Mouse (Mus musculus) hindbrain, postnatal 0 days (tissue): ENCODE measurements around the gene Timm13. TPM values are rescaled to one million over a fixed set of nuclear protein-coding genes. Genes with fewer than 3 reads are reported as not detected.

Source experiments
- ATAC-seq: fragments of 200-750 bp; cut with Nextera tagmentation; 2 replicates; pipeline ENCODE4 v1.8.0; 2017; ENCODE audit warnings: mild to moderate bottlenecking, moderate TSS enrichment, moderate library complexity
- DNase-seq: peaks from one replicate; pipeline ENCODE4 v3.0.0-alpha.2; 2015; ENCODE audit warnings: low spot score
- H3K27ac ChIP-seq: fragments of 300-500 bp; sonication (generic); 2 replicates; pipeline ENCODE4 v1.5.1; 2014; ENCODE audit warnings: mild to moderate bottlenecking
- H3K27me3 ChIP-seq: fragments of 300-500 bp; sonication (generic); 2 replicates; pipeline ENCODE4 v1.6.1; 2014; ENCODE audit warnings: low read length, mixed read lengths; ENCODE audit not compliant: insufficient read depth
- H3K36me3 ChIP-seq: fragments of 300-500 bp; sonication (generic); 2 replicates; pipeline ENCODE4 v1.6.1; 2014; ENCODE audit warnings: low read length, mixed read lengths; ENCODE audit not compliant: insufficient read depth
- H3K4me1 ChIP-seq: fragments of 300-500 bp; sonication (generic); 2 replicates; pipeline ENCODE4 v1.6.1; 2014; ENCODE audit warnings: antibody characterized with exemption, low read length, mixed read lengths; ENCODE audit not compliant: insufficient read depth
- H3K4me2 ChIP-seq: fragments of 300-500 bp; sonication (generic); 2 replicates; pipeline ENCODE4 v1.6.1; 2014; ENCODE audit warnings: low read depth, mild to moderate bottlenecking, low read length, moderate library complexity, mixed read lengths
- H3K4me3 ChIP-seq: fragments of 300-500 bp; sonication (generic); 2 replicates; pipeline ENCODE4 v1.5.1; 2014; ENCODE audit warnings: low read length
- H3K9ac ChIP-seq: fragments of 300-500 bp; sonication (generic); replicated peaks from 2 replicates; pipeline ENCODE4 v1.6.1; 2014; ENCODE audit warnings: mild to moderate bottlenecking, low read length, moderate library complexity, mixed read lengths
- H3K9me3 ChIP-seq: fragments of 300-500 bp; sonication (generic); 2 replicates; pipeline ENCODE4 v1.6.1; 2016; ENCODE audit warnings: low read length, mixed read lengths
- CTCF ChIP-seq: IDR thresholded peaks from 2 replicates; pipeline ENCODE4 v1.5.1; 2016; ENCODE audit warnings: antibody characterized with exemption, control low read depth, low read depth
- WGBS: fragments of 180-500 bp; shearing (Covaris S2); extraction: QIAGEN DNeasy Blood & Tissue Kit; methylation state at CpG from one replicate; pipeline ENCODE4 v1.1.7; 2014; 5-methylcytosine and 5-hydroxymethylcytosine counted together
- polyA plus RNA-seq: library from polyadenylated mRNA; unstranded; fragments of >200 nt; fragmentation: Nextera tagmentation; extraction: Ambion mirVana; gene quantifications from 2 replicates; pipeline ENCODE4 v1.2.1, GENCODE M21; 2015
- total RNA-seq: library from RNA; depleted of rRNA; stranded (reverse); fragments of >200 nt; gene quantifications from 2 replicates; pipeline ENCODE4 v1.2.3, GENCODE M21; 2014

Timm13 gene
- total and polyA plus RNA-seq, 2 experiments from 2014 or later, result 155 to 369 TPM

- TF ChIP-seq CTCF, result no peak
- ATAC-seq (peak; percentile 33), DNase-seq (no peak)
- peak overlapping the region; percentile 29 for H3K4me3 ChIP-seq
- peaks cover 21% of the 10 kb centered on the region for H3K4me1 ChIP-seq
- H3K36me3 ChIP-seq, result no peaks in the 10 kb centered on the region
- no peaks in the 10 kb centered on the region for H3K9me3 ChIP-seq
- 13% methylated on average over 15 of the region's 15 CpGs for WGBS
- H3K27me3 ChIP-seq, result no peaks in the 10 kb centered on the region; the same call in 1 of the 2 replicates
- H3K4me2 ChIP-seq, result peak overlapping the region; percentile 60
- H3K27ac ChIP-seq, result peak overlapping the region; percentile 60; the same call in 1 of the 2 replicates
- H3K9ac ChIP-seq, result peak overlapping the region; percentile 47; the same call in 1 of the 2 replicates
Measured at GRCm38 (mm10) chr10:80938831-80939550, 38.2 kb upstream of the Timm13 start.

GRCm38 (mm10) chr10:80937646-80938045 is 36.9 kb upstream of the Timm13 start:
- DNase-seq (peak; percentile 54), ATAC-seq (no peak)
- 19% methylated on average over 8 of the region's 8 CpGs for WGBS
- peaks cover 8% of the 10 kb centered on the region; the same call in 1 of the 2 replicates for H3K27me3 ChIP-seq
- no peaks in the 10 kb centered on the region for H3K9me3 ChIP-seq
- H3K4me1 ChIP-seq, result peaks cover 21% of the 10 kb centered on the region
- H3K4me3 ChIP-seq, result no peak overlapping the region
- TF ChIP-seq CTCF, result no peak
- no peak overlapping the region for H3K4me2 ChIP-seq
- H3K9ac ChIP-seq, result no peak overlapping the region
- no peak overlapping the region for H3K27ac ChIP-seq
- no peaks in the 10 kb centered on the region for H3K36me3 ChIP-seq

DNA sequence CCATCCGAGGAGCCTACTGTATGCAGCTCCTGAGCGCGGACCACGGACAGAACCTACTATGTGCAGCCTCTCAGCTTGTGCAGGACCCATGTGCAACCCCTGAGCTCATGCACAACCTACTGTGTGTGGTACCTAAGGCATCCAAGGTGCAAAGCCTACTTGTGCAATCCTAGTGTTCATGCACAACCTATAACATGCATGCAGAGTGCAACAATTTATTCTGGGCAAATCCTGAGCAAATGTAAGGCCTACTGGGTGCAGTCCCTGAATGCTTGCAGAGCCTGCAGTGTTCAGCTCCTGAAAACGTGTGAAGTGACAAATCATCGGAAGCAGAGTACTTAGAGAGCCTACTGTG is 36.0 kb upstream of the Timm13 start:
- Histone ChIP-seq H3K4me3 (no peak overlapping the region), H3K27ac (no peak overlapping the region), H3K9ac (no peak overlapping the region), H3K9me3 (no peaks in the 10 kb centered on the region), H3K4me1 (peaks cover 24% of the 10 kb centered on the region), H3K36me3 (no peaks in the 10 kb centered on the region), H3K4me2 (peak overlapping the region; percentile 51), H3K27me3 (peaks cover 11% of the 10 kb centered on the region; the same call in 1 of the 2 replicates)
- 14% methylated on average over 6 of the region's 6 CpGs for WGBS
- no peak for TF ChIP-seq CTCF
- DNase-seq (no peak), ATAC-seq (no peak)

- Histone ChIP-seq H3K27me3 (peaks cover 11% of the 10 kb centered on the region; the same call in 1 of the 2 replicates), H3K4me1 (peaks cover 26% of the 10 kb centered on the region), H3K4me3 (peak overlapping the region; percentile 13; the same call in 1 of the 2 replicates), H3K36me3 (no peaks in the 10 kb centered on the region), H3K9me3 (no peaks in the 10 kb centered on the region), H3K27ac (no peak overlapping the region), H3K9ac (no peak overlapping the region), H3K4me2 (peak overlapping the region; percentile 51)
- WGBS, result 2% methylated on average over 37 of the region's 37 CpGs
- TF ChIP-seq CTCF, result no peak
- ATAC-seq (peak; percentile 39; the same call in 1 of the 2 replicates), DNase-seq (peak; percentile 85)
Measured at GRCm38 (mm10) chr10:80936135-80936809, 35.5 kb upstream of the Timm13 start.

DNA sequence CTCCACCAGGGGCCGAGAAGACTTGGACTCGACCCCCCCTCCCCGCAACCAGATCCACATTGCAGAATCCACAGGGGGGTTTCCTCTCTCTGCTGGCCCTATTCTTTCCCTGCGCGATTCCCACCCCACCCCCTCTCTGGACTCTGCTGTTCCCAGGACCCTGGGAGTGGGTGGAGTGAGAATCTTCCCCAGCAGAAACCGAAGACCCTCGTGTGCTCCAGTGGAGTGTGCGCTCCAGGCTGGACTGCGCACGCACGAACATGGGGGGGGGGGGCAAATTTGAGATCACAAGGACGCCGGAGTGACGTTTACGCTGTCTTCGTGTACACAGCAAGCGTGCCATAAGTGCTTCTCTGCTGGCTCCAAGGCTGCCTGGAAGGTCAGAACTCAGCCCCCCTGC is 34.9 kb upstream of the Timm13 start:
- peaks cover 28% of the 10 kb centered on the region for H3K4me1 ChIP-seq

DNA sequence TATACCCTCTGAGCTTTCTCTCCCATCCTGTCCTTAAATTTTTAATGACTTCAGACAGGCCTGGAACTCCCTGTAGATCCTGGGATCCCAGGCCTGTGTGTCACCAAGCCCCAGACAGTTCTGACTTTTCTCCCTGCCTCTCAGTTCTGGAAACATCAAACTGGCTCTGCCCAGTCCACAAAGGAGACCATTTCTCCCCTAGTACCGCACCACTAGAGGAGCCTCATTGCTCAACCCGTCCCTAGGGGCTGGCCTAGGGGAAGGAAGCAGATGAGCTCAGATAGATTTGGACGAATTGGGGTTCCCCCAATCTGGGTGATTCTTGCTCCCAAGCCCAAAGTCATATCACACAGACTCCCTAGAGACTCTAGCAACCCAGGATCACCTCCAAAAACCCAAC is 34.5 kb upstream of the Timm13 start:
- Histone ChIP-seq H3K27ac (no peak overlapping the region), H3K36me3 (no peaks in the 10 kb centered on the region), H3K4me1 (peaks cover 33% of the 10 kb centered on the region), H3K4me3 (no peak overlapping the region), H3K9me3 (no peaks in the 10 kb centered on the region), H3K4me2 (peak overlapping the region; percentile 51), H3K9ac (no peak overlapping the region), H3K27me3 (peaks cover 11% of the 10 kb centered on the region; the same call in 1 of the 2 replicates)
- WGBS, result 12% methylated on average over 3 of the region's 3 CpGs
- no peak for DNase-seq
- no peak for ATAC-seq
- TF ChIP-seq CTCF, result no peak

More for the DNA sequence above, 34.9 kb upstream of the Timm13 start:
- DNase-seq (no peak), ATAC-seq (no peak)
- Histone ChIP-seq H3K36me3 (no peaks in the 10 kb centered on the region), H3K4me3 (0 out of 2 replicates have a peak overlapping the region, but pooled peaks have one; percentile 13), H3K4me2 (peak overlapping the region; percentile 51), H3K27ac (no peak overlapping the region), H3K27me3 (peaks cover 11% of the 10 kb centered on the region; the same call in 1 of the 2 replicates), H3K9ac (no peak overlapping the region), H3K9me3 (no peaks in the 10 kb centered on the region)
- TF ChIP-seq CTCF, result no peak
- 2% methylated on average over 17 of the region's 17 CpGs for WGBS
